Mouse (Mus musculus) intestine, embryonic 14.5 days (tissue): ENCODE measurements at regions not wholly inside any gene's neighbourhood (a gene's known extent, or its start where the extent isn't known, plus 50 kb on each side); places are given as distances from the start of the nearest gene placed in this dataset.

Experiments
- ATAC-seq: fragments of 200-750 bp; cut with Nextera tagmentation; replicated peaks from 2 replicates; pipeline ENCODE4 v1.8.0; 2017; ENCODE audit warnings: low read depth, moderate number of reproducible peaks, moderate TSS enrichment, moderate library complexity; ENCODE audit not compliant: low FRiP score, low TSS enrichment
- DNase-seq: peaks from one replicate; pipeline ENCODE4 v3.0.0-alpha.2; 2018; ENCODE audit warnings: low spot score
- H3K27ac ChIP-seq: fragments of 300-500 bp; sonication (generic); 2 replicates; pipeline ENCODE4 v1.5.1; 2014; ENCODE audit warnings: low read depth, mild to moderate bottlenecking, control low read depth
- H3K27me3 ChIP-seq: fragments of 300-500 bp; sonication (generic); replicated peaks from 2 replicates; pipeline ENCODE4 v1.6.1; 2014; ENCODE audit warnings: low read length, control low read depth; ENCODE audit not compliant: control insufficient read depth, insufficient read depth
- H3K36me3 ChIP-seq: fragments of 300-500 bp; sonication (generic); 2 replicates; pipeline ENCODE4 v1.6.1; 2014; ENCODE audit warnings: low read length, control low read depth; ENCODE audit not compliant: control insufficient read depth, insufficient read depth
- H3K4me1 ChIP-seq: fragments of 300-500 bp; sonication (generic); replicated peaks from 2 replicates; pipeline ENCODE4 v1.6.1; 2014; ENCODE audit warnings: low read length, control low read depth, mixed read lengths; ENCODE audit not compliant: control insufficient read depth, insufficient read depth
- H3K4me2 ChIP-seq: fragments of 300-500 bp; sonication (generic); 2 replicates; pipeline ENCODE4 v1.6.1; 2014; ENCODE audit warnings: low read length
- H3K4me3 ChIP-seq: fragments of 300-500 bp; sonication (generic); 2 replicates; pipeline ENCODE4 v1.5.1; 2014; ENCODE audit warnings: low read depth, low read length, control low read depth, mixed read lengths
- H3K9ac ChIP-seq: fragments of 300-500 bp; sonication (generic); 2 replicates; pipeline ENCODE4 v1.6.1; 2014; ENCODE audit warnings: mild to moderate bottlenecking, low read length
- H3K9me3 ChIP-seq: fragments of 300-500 bp; sonication (generic); 2 replicates; pipeline ENCODE4 v1.6.1; 2016; ENCODE audit warnings: low read length, control low read depth; ENCODE audit not compliant: control insufficient read depth
- WGBS: fragments of 180-500 bp; shearing (Covaris S2); extraction: QIAGEN DNeasy Blood & Tissue Kit; methylation state at CpG from one replicate; pipeline ENCODE4 v1.1.7; 2014; 5-methylcytosine and 5-hydroxymethylcytosine counted together

GRCm38 (mm10) chr7:94002780-94003179 is 923.1 kb downstream of the Fam181b start:
- no peak for ATAC-seq
- H3K4me2 ChIP-seq, result no peak overlapping the region
- WGBS, result 74% methylated on average over 1 of the region's 1 CpGs

DNA sequence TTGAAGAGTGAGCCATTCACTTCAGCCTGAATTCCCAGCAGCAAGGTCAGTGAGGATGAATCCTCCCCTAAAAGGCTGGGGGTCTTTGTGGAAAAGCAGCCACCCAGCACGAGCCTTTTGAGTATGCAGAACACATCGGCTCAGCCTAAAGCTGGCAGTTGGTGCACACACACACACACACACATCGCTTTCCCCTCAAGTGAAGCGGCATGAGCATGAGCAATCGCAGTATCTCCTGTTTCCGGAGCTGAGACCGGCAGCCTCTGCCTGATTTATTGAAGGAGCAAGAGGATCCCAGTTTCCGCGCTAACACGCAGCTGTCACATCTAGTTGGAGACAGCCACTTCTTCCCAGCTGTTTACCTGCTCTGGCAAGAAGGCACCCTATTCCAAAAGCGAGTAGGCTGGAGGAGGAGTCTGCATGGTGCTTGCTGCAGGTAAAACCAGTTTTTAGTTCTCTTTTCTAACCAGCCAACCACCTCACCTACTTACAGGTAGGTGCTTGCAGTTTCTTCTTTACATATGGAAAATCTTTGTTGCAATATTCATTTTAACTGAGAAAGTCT is 962.9 kb downstream of the Fam181b start:
- DNase-seq, result peak; percentile 50
- no peak for ATAC-seq
- no peak overlapping the region for H3K27ac ChIP-seq
- H3K36me3 ChIP-seq, result no peaks in the 10 kb centered on the region
- H3K4me1 ChIP-seq, result no peaks in the 10 kb centered on the region
- H3K4me2 ChIP-seq, result peak overlapping the region; percentile 36
- no peak overlapping the region for H3K9ac ChIP-seq
- no peaks in the 10 kb centered on the region for H3K27me3 ChIP-seq
- H3K9me3 ChIP-seq, result no peaks in the 10 kb centered on the region
- WGBS, result 16% methylated on average over 11 of the region's 11 CpGs
- no peak overlapping the region for H3K4me3 ChIP-seq

More at GRCm38 (mm10) chr7:94002780-94003179, 923.1 kb downstream of the Fam181b start:
- no peak overlapping the region for H3K4me3 ChIP-seq
- no peak for DNase-seq
- no peaks in the 10 kb centered on the region for H3K27me3 ChIP-seq
- H3K27ac ChIP-seq, result no peak overlapping the region
- H3K9me3 ChIP-seq, result no peaks in the 10 kb centered on the region
- no peak overlapping the region for H3K9ac ChIP-seq
- H3K36me3 ChIP-seq, result no peaks in the 10 kb centered on the region
- H3K4me1 ChIP-seq, result no peaks in the 10 kb centered on the region

- H3K27ac ChIP-seq, result no peak overlapping the region
- H3K9me3 ChIP-seq, result no peaks in the 10 kb centered on the region
- H3K27me3 ChIP-seq, result no peaks in the 10 kb centered on the region
- H3K4me2 ChIP-seq, result no peak overlapping the region
- WGBS, result 59% methylated on average over 2 of the region's 2 CpGs
- no peak overlapping the region for H3K4me3 ChIP-seq
- DNase-seq (no peak), ATAC-seq (no peak)
- no peaks in the 10 kb centered on the region for H3K36me3 ChIP-seq
- H3K4me1 ChIP-seq, result no peaks in the 10 kb centered on the region
- no peak overlapping the region for H3K9ac ChIP-seq
These were observed 965.8 kb downstream of the Fam181b start for GRCm38 (mm10) chr7:94045428-94045827.

- Histone ChIP-seq H3K4me3 (no peak overlapping the region), H3K9me3 (no peaks in the 10 kb centered on the region), H3K36me3 (no peaks in the 10 kb centered on the region), H3K27me3 (no peaks in the 10 kb centered on the region), H3K4me2 (no peak overlapping the region), H3K4me1 (no peaks in the 10 kb centered on the region), H3K9ac (no peak overlapping the region), H3K27ac (no peak overlapping the region)
- ATAC-seq (no peak), DNase-seq (no peak)
- WGBS, result 25% methylated on average over 1 of the region's 1 CpGs
These were observed 966.4 kb downstream of the Fam181b start for GRCm38 (mm10) chr7:94046029-94046428.

DNA sequence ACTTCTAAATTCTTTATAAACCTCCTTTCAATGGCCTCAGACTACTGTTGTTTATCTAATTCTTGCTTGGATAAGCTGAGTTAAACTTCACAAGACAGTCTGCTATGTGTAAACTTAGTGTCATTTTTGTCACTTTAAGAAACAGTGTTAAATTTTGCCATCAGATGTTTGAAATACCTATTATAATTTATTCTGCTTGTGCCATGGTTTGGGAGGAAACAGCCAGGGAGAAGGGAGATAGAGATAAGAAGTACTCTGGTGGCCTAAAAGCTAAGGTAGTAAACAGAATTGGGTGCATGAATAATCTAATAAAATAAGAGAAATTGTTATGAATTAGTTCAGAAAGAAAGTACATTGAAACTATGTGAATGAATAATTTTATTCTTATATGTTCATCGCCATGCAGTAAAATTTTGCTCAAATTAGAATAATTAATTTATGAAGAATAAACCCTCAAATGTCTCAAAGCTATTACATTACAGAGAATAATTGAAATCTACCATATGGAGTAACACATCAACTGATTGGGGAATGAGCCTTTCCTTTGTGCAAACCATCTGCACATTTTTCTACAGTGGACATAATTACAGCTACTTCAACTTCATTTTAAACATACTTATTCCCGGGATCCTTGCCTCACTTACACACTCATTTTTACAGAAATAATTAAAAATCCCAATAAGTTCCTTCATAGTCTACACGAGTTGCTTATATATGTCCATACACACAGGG is 982.3 kb downstream of the Fam181b start:
- Histone ChIP-seq H3K27me3 (no peaks in the 10 kb centered on the region), H3K27ac (no peak overlapping the region), H3K36me3 (no peaks in the 10 kb centered on the region), H3K4me2 (no peak overlapping the region), H3K9me3 (no peaks in the 10 kb centered on the region), H3K9ac (no peak overlapping the region), H3K4me3 (no peak overlapping the region), H3K4me1 (no peaks in the 10 kb centered on the region)
- WGBS, result 79% methylated on average over 3 of the region's 3 CpGs
- DNase-seq, result no peak
- ATAC-seq, result no peak
